Mouse (Mus musculus): ENCODE data around the gene Prpf31. TPM values are rescaled to one million over a fixed set of nuclear protein-coding genes. Genes with fewer than 3 reads are reported as not detected.

The Prpf31 gene
- total RNA-seq (2014; rRNA removed; ENCODE audit: low replicate concordance), result 32.2 and 47.9 TPM in 2 replicates
- polyA plus RNA-seq (2015; fragmentation: Nextera tagmentation; extraction: Ambion mirVana), result 35.3 and 41.5 TPM in 2 replicates

DNA sequence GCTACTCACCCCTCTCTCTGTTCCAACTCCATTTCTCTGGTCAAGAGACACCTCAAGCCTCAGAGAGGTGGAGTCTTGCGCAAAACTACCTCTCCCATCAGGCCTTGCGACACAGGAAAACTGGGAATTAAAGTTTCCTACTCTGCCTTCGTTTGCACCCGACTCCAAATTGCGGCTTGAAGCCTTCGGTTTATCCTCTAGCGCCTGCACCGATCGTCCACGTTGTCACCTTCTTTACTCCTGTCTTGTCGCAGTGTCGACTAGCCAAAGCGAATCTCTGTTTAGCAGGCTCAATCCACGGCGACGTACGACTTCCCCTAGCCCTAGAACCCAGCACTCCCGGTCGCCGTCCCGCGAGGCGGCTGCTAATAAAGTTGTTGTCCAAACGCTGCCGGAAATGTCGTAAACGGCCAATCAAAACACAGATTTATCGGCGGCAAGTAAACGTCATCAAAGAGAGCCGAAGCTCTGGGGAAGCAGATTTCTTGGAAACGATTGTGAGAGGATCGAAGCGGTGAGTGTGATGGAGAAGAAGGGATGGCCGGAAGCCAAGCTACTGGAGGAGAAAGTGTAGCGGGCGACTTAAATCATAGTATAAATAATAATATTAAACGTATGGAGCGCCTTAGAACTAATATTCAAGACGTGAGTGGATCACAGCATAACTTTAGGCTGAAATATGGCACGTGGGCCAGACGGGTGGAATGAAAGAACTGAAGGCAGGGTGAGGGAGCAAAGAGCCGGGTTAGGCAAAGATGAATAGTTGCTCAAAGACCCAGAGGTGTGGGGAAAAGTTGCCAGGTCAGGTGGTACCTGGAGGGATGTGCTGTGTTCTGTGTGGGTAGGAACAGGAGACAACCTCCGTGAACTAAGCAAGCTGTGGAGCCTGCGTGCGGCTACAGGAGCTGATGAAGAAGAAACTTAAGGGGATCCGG lies at the start of gene Prpf31, which contains the start of gene Tfpt:
TSS of gene Prpf31 (plus strand) at position 443 of the 935 bp plus-strand sequence.
TSS of gene Tfpt (minus strand) at position 387 of the 935 bp plus-strand sequence.
- H3K4me1 ChIP-seq (ENCODE audit: control insufficient read depth, insufficient read depth), result peaks cover 13% of the 10 kb centered on the region
- WGBS, result 1% methylated on average over 47 of the region's 47 CpGs
- peak within 1 kb of the TSS; percentile 79 for H3K4me2 ChIP-seq (ENCODE audit: low read depth, low read length)
- H3K9ac ChIP-seq (replicated peaks; ENCODE audit: low read depth, low read length), result peak within 1 kb of the TSS; percentile 85
- peaks cover 20% of the 10 kb centered on the region for H3K36me3 ChIP-seq (replicated peaks; ENCODE audit: control insufficient read depth, insufficient read depth, low read length)
- DNase-seq (ENCODE audit: low spot score) (peak; percentile 96), ATAC-seq (ENCODE audit: insufficient read depth, low read depth) (peak; percentile 90)
- H3K4me3 ChIP-seq (ENCODE audit: low read depth, low read length), result peak within 1 kb of the TSS; percentile 84
- no peaks in the 10 kb centered on the region for H3K9me3 ChIP-seq (replicated peaks; ENCODE audit: control insufficient read depth, low read length)
- H3K27me3 ChIP-seq (ENCODE audit: control insufficient read depth, insufficient read depth, low read length), result no peaks in the 10 kb centered on the region
- H3K27ac ChIP-seq (ENCODE audit: low read depth), result peak within 1 kb of the TSS; percentile 95
- TF ChIP-seq EP300 (IDR thresholded peaks at IDR 0.05; ENCODE audit: low read depth), result peak; percentile 85
- TF ChIP-seq CTCF (IDR thresholded peaks at IDR 0.05; ENCODE audit: low read depth), result no peak

DNA sequence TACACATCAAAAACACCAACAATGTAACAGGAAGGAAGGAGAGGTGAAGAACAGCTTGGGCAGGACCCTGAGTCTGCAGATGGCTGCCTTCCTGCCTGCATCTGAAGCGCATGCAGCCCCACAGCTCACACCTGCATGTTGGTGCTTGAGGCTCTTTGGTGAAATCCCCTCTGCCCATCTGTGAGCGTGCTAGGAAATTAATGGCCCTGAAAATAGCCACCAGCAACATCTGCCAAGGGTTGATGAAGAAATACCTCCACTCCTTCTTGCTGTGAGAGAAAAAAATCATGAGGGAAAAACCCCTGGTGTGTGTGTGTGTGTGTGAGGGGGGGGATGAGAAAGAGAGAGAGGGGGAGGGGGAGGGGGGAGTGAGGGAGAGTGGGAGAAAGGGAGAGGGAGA lies 49.8 kb upstream of the Prpf31 start:
- Histone ChIP-seq H3K9ac (replicated peaks; ENCODE audit: low read depth, low read length) (no peak overlapping the region), H3K36me3 (replicated peaks; ENCODE audit: control insufficient read depth, insufficient read depth, low read length) (no peaks in the 10 kb centered on the region), H3K27me3 (ENCODE audit: control insufficient read depth, insufficient read depth, low read length) (no peaks in the 10 kb centered on the region), H3K4me1 (ENCODE audit: control insufficient read depth, insufficient read depth) (no peaks in the 10 kb centered on the region), H3K4me2 (ENCODE audit: low read depth, low read length) (no peak overlapping the region), H3K9me3 (replicated peaks; ENCODE audit: control insufficient read depth, low read length) (no peaks in the 10 kb centered on the region), H3K4me3 (ENCODE audit: low read depth, low read length) (no peak overlapping the region), H3K27ac (ENCODE audit: low read depth) (no peak overlapping the region)
- no peak for ATAC-seq (ENCODE audit: insufficient read depth, low read depth)
- 45% methylated on average over 2 of the region's 2 CpGs for WGBS
- DNase-seq (ENCODE audit: low spot score), result no peak
- no peak for TF ChIP-seq CTCF (IDR thresholded peaks at IDR 0.05; ENCODE audit: low read depth)
- TF ChIP-seq EP300 (IDR thresholded peaks at IDR 0.05; ENCODE audit: low read depth), result no peak

DNA sequence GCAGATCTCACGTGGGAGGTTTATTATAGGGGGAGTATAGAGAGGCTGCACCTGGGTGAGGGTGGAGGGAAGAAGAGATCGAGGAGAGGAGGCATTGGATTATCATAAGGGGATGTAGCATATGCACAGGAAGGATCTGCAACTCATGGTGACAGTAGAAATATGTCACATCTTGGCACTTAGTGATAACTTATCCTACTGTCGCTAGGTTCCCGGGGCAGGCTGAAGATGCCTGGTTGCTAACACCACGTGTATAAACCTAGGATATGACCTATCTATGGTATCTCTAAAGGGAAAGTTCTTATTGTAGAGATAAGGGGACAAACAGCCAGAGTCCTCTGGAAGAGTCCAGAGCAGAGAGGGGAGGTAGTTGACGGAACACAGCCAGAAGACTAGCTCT lies 44.0 kb upstream of the Prpf31 start:
- 4% methylated on average over 6 of the region's 6 CpGs for WGBS
- Histone ChIP-seq H3K4me1 (ENCODE audit: control insufficient read depth, insufficient read depth) (no peaks in the 10 kb centered on the region), H3K27me3 (ENCODE audit: control insufficient read depth, insufficient read depth, low read length) (no peaks in the 10 kb centered on the region), H3K4me3 (ENCODE audit: low read depth, low read length) (no peak overlapping the region), H3K9ac (replicated peaks; ENCODE audit: low read depth, low read length) (no peak overlapping the region), H3K27ac (ENCODE audit: low read depth) (no peak overlapping the region), H3K9me3 (replicated peaks; ENCODE audit: control insufficient read depth, low read length) (no peaks in the 10 kb centered on the region), H3K4me2 (ENCODE audit: low read depth, low read length) (no peak overlapping the region), H3K36me3 (replicated peaks; ENCODE audit: control insufficient read depth, insufficient read depth, low read length) (no peaks in the 10 kb centered on the region)
- DNase-seq (ENCODE audit: low spot score) (no peak), ATAC-seq (ENCODE audit: insufficient read depth, low read depth) (no peak)
- TF ChIP-seq EP300 (IDR thresholded peaks at IDR 0.05; ENCODE audit: low read depth) (no peak), CTCF (IDR thresholded peaks at IDR 0.05; ENCODE audit: low read depth) (no peak)

DNA sequence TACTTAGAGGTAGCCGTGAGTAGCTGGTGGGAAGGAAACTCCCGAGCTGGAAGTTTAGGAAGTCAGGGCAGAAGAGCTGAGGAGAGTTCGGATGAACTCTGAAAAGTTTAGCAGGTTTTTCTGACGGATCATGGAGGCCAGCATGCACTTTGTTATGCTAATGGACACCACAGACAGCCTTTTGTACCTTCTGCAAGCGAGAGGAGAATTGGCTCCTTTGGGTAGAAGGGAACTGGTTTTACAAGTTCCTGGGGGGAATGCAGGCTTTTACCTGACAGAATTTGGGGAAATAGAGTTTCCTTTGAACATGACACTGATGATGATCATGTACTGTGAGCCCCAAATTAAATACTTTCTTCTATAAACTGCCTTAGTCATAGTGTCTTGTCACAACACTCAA lies 43.5 kb upstream of the Prpf31 start:
- Histone ChIP-seq H3K9ac (replicated peaks; ENCODE audit: low read depth, low read length) (no peak overlapping the region), H3K4me3 (ENCODE audit: low read depth, low read length) (no peak overlapping the region), H3K36me3 (replicated peaks; ENCODE audit: control insufficient read depth, insufficient read depth, low read length) (no peaks in the 10 kb centered on the region), H3K4me2 (ENCODE audit: low read depth, low read length) (no peak overlapping the region), H3K9me3 (replicated peaks; ENCODE audit: control insufficient read depth, low read length) (no peaks in the 10 kb centered on the region), H3K27ac (ENCODE audit: low read depth) (no peak overlapping the region), H3K27me3 (ENCODE audit: control insufficient read depth, insufficient read depth, low read length) (no peaks in the 10 kb centered on the region), H3K4me1 (ENCODE audit: control insufficient read depth, insufficient read depth) (no peaks in the 10 kb centered on the region)
- ATAC-seq (ENCODE audit: insufficient read depth, low read depth) (no peak), DNase-seq (ENCODE audit: low spot score) (no peak)
- TF ChIP-seq CTCF (IDR thresholded peaks at IDR 0.05; ENCODE audit: low read depth), result no peak
- TF ChIP-seq EP300 (IDR thresholded peaks at IDR 0.05; ENCODE audit: low read depth), result no peak
- 4% methylated on average over 5 of the region's 5 CpGs for WGBS

DNA sequence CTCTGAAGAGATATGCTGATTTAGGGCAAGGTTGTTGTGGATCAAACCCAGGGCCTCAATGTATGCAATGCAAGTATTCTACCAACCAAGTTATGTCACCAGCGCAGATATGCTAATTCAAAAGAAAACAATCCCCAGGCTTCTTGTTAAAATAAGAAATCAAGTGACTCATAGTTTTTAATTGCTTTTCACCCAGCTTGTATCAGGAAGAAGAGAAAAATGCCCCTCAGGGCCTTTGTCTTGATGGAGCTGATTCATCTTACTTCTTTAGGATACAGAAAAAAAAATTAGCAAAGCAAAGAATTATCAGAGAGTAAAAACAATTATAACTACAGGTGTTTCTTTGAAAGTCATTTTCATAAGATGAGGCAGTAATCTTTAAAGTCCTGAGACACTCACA lies 42.5 kb upstream of the Prpf31 start:
- H3K27ac ChIP-seq (ENCODE audit: low read depth), result no peak overlapping the region
- TF ChIP-seq EP300 (IDR thresholded peaks at IDR 0.05; ENCODE audit: low read depth) (no peak), CTCF (IDR thresholded peaks at IDR 0.05; ENCODE audit: low read depth) (no peak)
- no peak overlapping the region for H3K9ac ChIP-seq (replicated peaks; ENCODE audit: low read depth, low read length)
- H3K4me1 ChIP-seq (ENCODE audit: control insufficient read depth, insufficient read depth), result no peaks in the 10 kb centered on the region
- DNase-seq (ENCODE audit: low spot score) (no peak), ATAC-seq (ENCODE audit: insufficient read depth, low read depth) (no peak)
- 68% methylated on average over 1 of the region's 1 CpGs for WGBS
- H3K4me2 ChIP-seq (ENCODE audit: low read depth, low read length), result no peak overlapping the region
- H3K9me3 ChIP-seq (replicated peaks; ENCODE audit: control insufficient read depth, low read length), result no peaks in the 10 kb centered on the region
- H3K36me3 ChIP-seq (replicated peaks; ENCODE audit: control insufficient read depth, insufficient read depth, low read length), result no peaks in the 10 kb centered on the region
- no peaks in the 10 kb centered on the region for H3K27me3 ChIP-seq (ENCODE audit: control insufficient read depth, insufficient read depth, low read length)
- H3K4me3 ChIP-seq (ENCODE audit: low read depth, low read length), result no peak overlapping the region

All from heart, postnatal 0 days (tissue).